Mouse (Mus musculus): ENCODE results near the gene Cxxc4. TPM values are rescaled to one million over a fixed set of nuclear protein-coding genes. Genes with fewer than 3 reads are reported as not detected.
A peak's percentile ranks its signal among the peaks of the same experiment; 100 is the strongest.

Cxxc4 gene
- polyA plus RNA-seq, 1 experiment from 2014 or later, result 0.08 TPM

MicroRNAs encoded within 50 kb of the gene (microRNA counts, 519-probe panel; counts per million panel counts)
- microRNA mmu-miR-1895, result 1,992 counts per million, percentile 21 among the panel's probes with 10 or more counts

Small RNAs within 50 kb of the gene (microRNA-seq; reads per million reads assigned to microRNA genes)
- gene Mir1895, result not detected
